Mouse (Mus musculus) frontal cortex, adult 2 months (tissue): ENCODE results near the gene Aip. TPM values are rescaled to one million over a fixed set of nuclear protein-coding genes. Genes with fewer than 3 reads are reported as not detected.

Experiments
- DNase-seq, 2 experiments: peaks; one replicate each; pipeline ENCODE4 v3.0.0; 2022; ENCODE audit warnings: low spot score in 1 of 2; ENCODE audit errors: extremely low spot score in 1 of 2
- polyA plus RNA-seq: library from polyadenylated mRNA; depleted of rRNA; stranded (reverse); fragments of >200 nt; gene quantifications from 2 replicates; pipeline ENCODE4 v1.2.3, GENCODE M21; 2012

Gene Aip
- polyA plus RNA-seq, 1 experiment: 174 TPM

DNA sequence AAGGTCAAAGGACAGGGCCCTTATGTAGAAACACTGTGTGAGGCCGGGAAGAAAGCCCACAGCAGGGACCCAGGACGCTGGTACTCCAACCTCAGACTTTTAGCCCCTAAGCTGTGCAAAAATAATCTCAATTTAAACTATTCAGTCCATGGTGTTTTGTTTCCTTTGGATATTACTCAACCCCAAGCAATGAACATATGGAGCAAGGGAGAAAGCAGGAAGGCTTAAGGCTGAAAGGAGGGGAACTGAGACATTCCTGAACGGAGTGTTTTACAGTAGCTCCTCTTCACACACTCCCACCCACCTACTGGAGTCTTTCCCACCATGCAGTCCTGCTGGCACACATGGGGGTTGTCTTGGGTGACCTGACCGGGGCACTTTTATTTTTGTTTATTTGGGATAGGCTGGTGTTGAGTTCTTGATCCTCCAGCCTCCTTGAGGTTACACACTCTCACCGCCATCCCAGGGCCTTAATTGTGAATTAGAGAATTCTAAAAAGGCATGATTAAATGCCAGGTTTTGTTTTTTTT lies 30.8 kb downstream of the Aip start:
- DNase-seq: no peak

- no peak for DNase-seq
Observed at GRCm38 (mm10) chr19:4094348-4094747, 31.3 kb downstream of the Aip start.

DNA sequence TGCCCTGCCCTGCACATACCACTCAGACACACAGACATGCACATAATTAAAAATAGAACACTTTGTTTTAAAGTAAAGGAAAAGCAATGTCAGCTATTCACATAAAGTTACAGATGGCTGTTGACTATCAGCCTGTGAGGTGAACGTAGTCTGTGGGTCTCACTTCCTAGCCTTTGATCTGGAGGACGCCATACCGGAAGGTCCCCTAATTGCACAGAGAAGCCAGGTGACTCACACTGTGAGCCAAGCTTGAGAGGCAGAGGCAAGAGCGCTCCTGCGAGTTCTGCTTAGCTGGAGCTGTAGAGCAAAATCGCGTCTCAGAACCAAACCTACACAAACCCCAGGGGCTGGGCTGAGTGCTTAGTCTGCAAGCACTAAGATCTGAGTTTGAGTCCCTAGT lies 31.9 kb downstream of the Aip start:
- DNase-seq: no peak

GRCm38 (mm10) chr19:4092750-4093149 lies 32.9 kb downstream of the Aip start:
- no peak for DNase-seq

- DNase-seq: no peak
Observed at GRCm38 (mm10) chr19:4091383-4091782, 34.3 kb downstream of the Aip start.

- DNase-seq: no peak
Observed at GRCm38 (mm10) chr19:4090446-4090845, 35.2 kb downstream of the Aip start.

GRCm38 (mm10) chr19:4089128-4089527 lies 36.5 kb downstream of the Aip start:
- no peak for DNase-seq

GRCm38 (mm10) chr19:4088146-4088545 lies 37.5 kb downstream of the Aip start:
- no peak for DNase-seq

GRCm38 (mm10) chr19:4087090-4087489 lies 38.6 kb downstream of the Aip start:
- no peak for DNase-seq

- DNase-seq: no peak
Observed at GRCm38 (mm10) chr19:4086156-4086555, 39.5 kb downstream of the Aip start.

DNA sequence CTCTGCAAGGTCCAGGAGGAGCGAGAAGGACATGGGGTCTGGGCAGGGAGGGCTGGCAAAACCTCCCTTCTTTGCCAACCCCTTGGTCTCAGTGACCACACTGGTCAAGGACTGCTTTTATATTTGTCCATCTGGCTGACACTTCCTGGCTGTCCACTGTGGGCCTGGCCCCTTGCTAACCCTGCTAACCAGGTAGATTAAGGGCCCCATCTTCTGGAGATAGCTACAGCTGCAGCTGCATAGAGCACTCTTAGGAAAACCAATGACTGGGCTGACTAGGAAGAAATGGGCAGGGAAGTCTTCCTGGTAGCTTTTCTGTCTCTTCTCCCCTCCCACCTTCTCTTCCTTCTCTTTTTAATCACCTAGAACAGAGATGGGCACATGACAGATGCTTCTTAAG lies 40.7 kb downstream of the Aip start:
- no peak for DNase-seq

DNA sequence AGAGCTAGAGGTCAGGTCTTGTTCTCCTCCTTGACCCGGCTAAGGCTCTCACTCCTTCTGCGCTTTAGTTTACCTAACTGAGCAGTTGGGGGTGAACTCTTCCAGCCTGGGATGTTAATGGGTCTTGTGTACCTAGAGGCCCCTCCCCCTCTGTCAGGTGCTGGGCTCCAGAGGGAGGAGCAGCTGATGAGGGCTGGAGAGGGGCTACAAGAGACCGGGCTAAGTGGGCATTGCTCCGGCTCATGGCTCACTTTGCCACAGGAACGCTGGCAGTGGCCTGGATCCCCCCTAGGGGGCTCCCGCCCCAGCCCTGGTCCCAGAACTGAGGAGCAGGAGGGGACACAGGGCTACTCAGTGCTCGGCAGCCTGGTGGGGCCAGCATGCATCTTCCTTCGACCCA lies 41.8 kb downstream of the Aip start:
- no peak for DNase-seq

- DNase-seq: no peak
Observed at GRCm38 (mm10) chr19:4083316-4083715, 42.3 kb downstream of the Aip start.

- DNase-seq: no peak
Observed at GRCm38 (mm10) chr19:4082219-4082965, 43.3 kb downstream of the Aip start.

GRCm38 (mm10) chr19:4081394-4081793 lies 44.3 kb downstream of the Aip start, which contains the start of gene Cabp2:
Gene Cabp2, plus strand, starts transcription at chr19:4081578.
- DNase-seq: no peak

- no peak for DNase-seq
Observed at GRCm38 (mm10) chr19:4080511-4081009, 45.1 kb downstream of the Aip start.

DNA sequence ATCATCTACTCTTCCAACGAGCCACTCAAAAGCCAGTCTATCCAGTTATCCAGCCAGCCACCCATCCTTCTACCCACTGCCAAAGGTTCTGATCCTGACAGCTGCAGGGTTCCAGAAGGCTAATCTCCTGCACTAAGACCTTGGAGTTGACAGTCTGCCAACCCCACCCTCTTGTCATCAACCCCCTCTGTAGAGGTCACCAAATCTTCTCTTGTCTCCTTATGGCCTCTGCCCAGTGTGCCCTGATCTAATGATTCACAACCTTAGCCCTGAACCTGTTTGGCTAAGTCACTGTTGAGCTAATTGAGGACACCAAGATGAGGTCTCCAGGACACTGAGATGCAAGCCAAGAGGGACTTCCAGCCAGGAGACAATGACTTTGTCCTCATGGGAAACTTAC lies 46.1 kb downstream of the Aip start:
- DNase-seq: no peak

DNA sequence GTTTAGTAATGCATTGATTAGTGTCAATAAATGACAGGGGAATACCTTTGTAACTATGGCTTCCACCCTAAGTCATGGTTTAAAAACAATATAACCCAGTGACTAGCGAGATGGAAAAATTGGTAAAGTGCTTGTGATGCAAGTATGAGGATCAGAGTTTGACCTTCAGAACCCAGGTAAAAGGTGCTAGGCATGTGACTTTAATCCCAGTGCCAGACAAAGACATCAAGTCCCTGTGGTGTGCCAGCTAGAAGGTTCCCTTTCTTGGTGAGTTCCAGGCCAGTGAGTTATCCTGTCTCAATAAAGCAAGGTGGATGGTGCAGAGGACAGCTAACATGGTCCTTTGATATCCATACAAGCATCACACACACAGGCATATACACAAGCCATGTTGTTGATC lies 50.1 kb downstream of the Aip start:
- no peak for DNase-seq

DNA sequence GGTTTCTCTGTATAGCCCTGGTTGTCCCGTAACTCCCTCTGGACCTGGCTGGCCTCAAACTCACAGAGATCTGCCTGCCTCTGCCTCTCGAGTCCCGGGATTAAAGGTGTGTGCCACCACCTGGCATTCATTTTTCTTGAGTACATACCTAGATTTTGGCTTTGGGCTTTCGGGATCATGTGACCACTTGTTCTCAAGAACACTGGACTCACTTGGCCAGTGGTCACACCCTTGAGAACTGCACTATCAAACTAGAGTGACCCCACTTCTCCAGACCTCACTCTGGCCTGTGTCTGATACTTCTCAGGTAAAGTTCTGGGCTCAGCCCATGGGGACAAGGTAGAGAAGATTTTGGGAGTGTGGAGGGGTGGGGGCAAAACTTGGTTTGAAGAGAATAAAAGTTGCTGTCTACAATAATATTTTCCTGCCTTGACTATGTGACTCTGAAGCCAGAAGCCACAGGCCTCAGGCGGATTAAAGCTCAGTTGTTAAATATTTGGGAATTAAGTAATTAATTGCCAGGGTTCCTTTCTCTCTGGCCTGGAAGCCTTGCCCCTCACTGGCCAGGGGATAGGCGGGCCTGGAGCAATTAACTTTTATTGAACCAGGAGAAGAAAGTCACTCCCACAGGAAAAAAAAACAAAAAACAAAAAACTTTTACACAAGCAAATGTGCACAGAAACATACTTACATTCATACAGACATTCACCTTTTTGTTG lies 52.8 kb downstream of the Aip start:
- no peak for DNase-seq

- no peak for DNase-seq
Observed at GRCm38 (mm10) chr19:4071406-4071805, 54.3 kb downstream of the Aip start.

GRCm38 (mm10) chr19:4070756-4071155 lies 54.9 kb downstream of the Aip start:
- no peak for DNase-seq

GRCm38 (mm10) chr19:4070311-4070710 lies 55.3 kb downstream of the Aip start:
- DNase-seq: no peak
